Mouse (Mus musculus) mouse embryonic stem cell (cell line): ENCODE data around the gene Enho.

Source experiments
- in situ Hi-C, 2 experiments: fragments of 300-500 bp; cut with MboI; formaldehyde crosslinking; loops; 1 replicate in 1 of 2; 3 replicates in 1 of 2; pipeline ENCODE4 v1.14.3; 2019 to 2020; ENCODE audit warnings: low sequenced_read_pairs in 2 of 2, low pct_unique_long_range_greater_than_20kb in 1 of 2, mixed read lengths in 1 of 2; ENCODE audit not compliant: unreplicated experiment in 1 of 2

The Enho gene

DNA sequence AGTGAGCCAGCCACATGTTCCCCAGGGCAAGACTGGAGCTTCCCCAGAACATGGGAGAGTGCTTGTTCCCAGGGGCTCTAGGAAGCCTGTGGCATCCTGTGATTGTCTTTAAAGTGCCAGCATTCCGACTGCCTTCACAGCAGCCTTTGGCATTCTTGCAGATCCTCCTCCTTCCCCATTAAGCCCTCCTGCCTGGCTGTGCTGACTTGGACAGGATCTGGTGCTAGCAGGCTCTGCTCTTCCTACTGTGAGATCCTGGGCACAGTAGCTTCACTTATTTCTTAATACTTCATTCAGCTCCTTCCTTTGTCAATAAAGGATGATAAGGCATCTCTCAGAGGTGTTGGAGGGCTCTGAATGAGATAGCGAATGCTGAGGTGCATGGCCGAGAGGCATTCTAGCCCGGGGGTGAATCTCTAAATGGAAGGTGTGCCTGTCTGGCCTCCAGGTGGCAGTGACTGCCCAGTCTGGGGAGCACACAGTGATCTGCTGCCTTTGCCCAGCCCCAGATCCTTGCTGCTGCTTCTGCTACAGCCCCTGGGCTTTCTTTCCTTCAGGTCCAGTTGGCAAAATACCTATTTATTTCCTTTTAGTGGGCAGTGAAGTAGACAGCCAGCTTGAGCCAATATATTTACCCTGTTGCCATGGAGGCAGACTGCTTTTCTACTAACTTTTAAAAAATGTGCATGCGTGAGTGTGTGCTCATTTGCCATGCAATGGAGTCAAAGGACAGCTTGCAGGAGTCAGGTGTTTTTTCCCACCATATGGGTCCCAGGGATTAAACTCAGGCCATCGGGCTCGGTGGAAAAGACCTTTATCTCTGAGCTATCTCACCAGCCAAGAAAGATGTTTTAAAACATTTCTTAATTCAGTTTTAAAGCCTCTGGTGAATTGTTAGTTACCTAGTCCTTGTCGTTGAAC is 35.4 kb downstream of the Enho start:
- in situ Hi-C loops: no loop called here

DNA sequence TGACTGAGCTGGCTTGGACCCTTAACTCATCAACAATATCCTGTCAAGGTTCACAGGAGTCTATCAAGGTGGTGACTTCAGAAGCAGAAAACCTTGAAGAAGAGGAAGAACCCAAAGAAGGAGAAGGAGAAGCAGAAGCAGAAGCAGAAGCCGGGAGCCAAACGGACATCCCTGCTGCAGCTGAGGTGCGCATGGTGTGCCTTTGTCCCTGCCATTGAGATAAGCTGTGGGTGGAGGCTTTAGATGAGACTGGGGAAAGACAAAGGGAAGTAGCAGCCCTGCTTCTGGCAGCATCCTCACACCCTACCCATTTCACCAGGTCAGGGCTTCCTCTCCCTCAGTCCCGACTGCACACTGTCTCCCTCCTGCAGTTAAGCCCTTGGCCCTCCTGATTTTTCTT is 37.3 kb downstream of the Enho start:
- in situ Hi-C loops: no loop called here
